Mouse (Mus musculus) ES-Bruce4 (cell line): ENCODE data around the gene Pik3cd.

Experiments
- CTCF ChIP-seq: IDR thresholded peaks from one replicate; pipeline ENCODE4 v1.8.1; 2011; ENCODE audit warnings: low read depth, low read length
- EP300 ChIP-seq: IDR thresholded peaks from 2 replicates; pipeline ENCODE4 v1.6.1; 2011; ENCODE audit warnings: low read depth, low read length; ENCODE audit not compliant: insufficient read depth
- POLR2A ChIP-seq: IDR thresholded peaks from one replicate; pipeline ENCODE4 v1.8.1; 2011; ENCODE audit warnings: low read length; ENCODE audit not compliant: insufficient read depth

GRCm38 (mm10) chr4:149606056-149606455 is 96.3 kb downstream of the Pik3cd start:
- TF ChIP-seq POLR2A, result no peak
- TF ChIP-seq EP300, result no peak
- no peak for TF ChIP-seq CTCF
